Mouse (Mus musculus): ENCODE results near the gene Gm5741.

GRCm38 (mm10) chr8:85090856-85091255 lies 23.1 kb upstream of the Gm5741 start:
- TF ChIP-seq CTCF (IDR thresholded peaks at IDR 0.05; ENCODE audit: insufficient read depth, low read depth, low read length) (no peak), POLR2A (IDR thresholded peaks at IDR 0.05; ENCODE audit: insufficient read depth, low read depth, low read length) (no peak)

All from olfactory bulb, adult 2 months (tissue).